Mouse (Mus musculus): ENCODE measurements around the gene Stard7. TPM values are rescaled to one million over a fixed set of nuclear protein-coding genes. Genes with fewer than 3 reads are reported as not detected.
A peak's percentile ranks its signal among the peaks of the same experiment; 100 is the strongest.
"Not testable (repeated sequence)": the region's sequence is repeated elsewhere in the genome, so short reads cannot be mapped to it uniquely, and the experiment has no call there.

The Stard7 gene
- polyA plus RNA-seq, 1 experiment from 2014 or later, result 41.7 TPM

GRCm38 (mm10) chr2:127298056-127298455 lies 28.0 kb downstream of the Stard7 start:
- ATAC-seq, result no peak
- Histone ChIP-seq H3K27me3 (ENCODE audit: insufficient read depth, low read length) (no peaks in the 10 kb centered on the region), H3K9ac (replicated peaks) (no peak overlapping the region), H3K4me1 (ENCODE audit: insufficient read depth) (0 out of 2 replicates have a peak, but pooled peaks cover 3% of the 10 kb centered on the region), H3K9me3 (ENCODE audit: low read length) (no peaks in the 10 kb centered on the region), H3K4me3 (ENCODE audit: low read depth, low read length) (no peak overlapping the region), H3K36me3 (replicated peaks; ENCODE audit: insufficient read depth, low read length) (peaks cover 62% of the 10 kb centered on the region), H3K4me2 (ENCODE audit: low read depth, low read length) (no peak overlapping the region), H3K27ac (ENCODE audit: low read depth) (no peak overlapping the region)
- TF ChIP-seq CTCF (IDR thresholded peaks at IDR 0.05; ENCODE audit: low read depth), result no peak
- TF ChIP-seq EP300 (IDR thresholded peaks at IDR 0.05; ENCODE audit: low read depth), result no peak
- 83% methylated on average over 1 of the region's 1 CpGs for WGBS (ENCODE audit: insufficient replicate concordance)
- no peak for DNase-seq

DNA sequence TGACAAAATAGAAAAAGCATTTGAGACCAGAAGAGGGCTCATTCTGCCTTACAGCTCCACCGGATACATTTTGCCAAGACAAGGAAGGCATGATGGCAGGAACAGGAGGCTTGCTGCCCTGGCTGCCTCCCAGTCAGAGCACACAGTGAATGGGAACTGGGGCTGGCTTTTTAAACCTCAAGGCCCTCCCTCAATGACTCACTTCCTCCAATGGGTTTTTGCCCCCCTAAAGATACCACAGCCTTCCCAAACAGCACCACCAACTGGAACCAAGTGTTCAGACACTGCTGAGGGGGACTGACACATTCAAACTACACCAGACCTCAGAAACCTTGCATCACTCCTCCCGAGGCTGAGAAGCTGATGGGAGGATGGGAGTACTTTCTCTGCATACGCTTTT lies 30.7 kb downstream of the Stard7 start:
- Histone ChIP-seq H3K4me2 (ENCODE audit: low read depth, low read length) (no peak overlapping the region), H3K27ac (ENCODE audit: low read depth) (no peak overlapping the region), H3K9me3 (ENCODE audit: low read length) (no peaks in the 10 kb centered on the region), H3K4me3 (ENCODE audit: low read depth, low read length) (no peak overlapping the region), H3K27me3 (ENCODE audit: insufficient read depth, low read length) (no peaks in the 10 kb centered on the region), H3K9ac (replicated peaks) (no peak overlapping the region), H3K36me3 (replicated peaks; ENCODE audit: insufficient read depth, low read length) (peaks cover 43% of the 10 kb centered on the region), H3K4me1 (ENCODE audit: insufficient read depth) (0 out of 2 replicates have a peak, but pooled peaks cover 3% of the 10 kb centered on the region)
- TF ChIP-seq EP300 (IDR thresholded peaks at IDR 0.05; ENCODE audit: low read depth), result no peak
- TF ChIP-seq CTCF (IDR thresholded peaks at IDR 0.05; ENCODE audit: low read depth), result no peak
- WGBS (ENCODE audit: insufficient replicate concordance), result 79% methylated on average over 3 of the region's 3 CpGs
- ATAC-seq (no peak), DNase-seq (no peak)

- Histone ChIP-seq H3K36me3 (replicated peaks; ENCODE audit: insufficient read depth, low read length) (peaks cover 34% of the 10 kb centered on the region), H3K4me1 (ENCODE audit: insufficient read depth) (0 out of 2 replicates have a peak, but pooled peaks cover 3% of the 10 kb centered on the region), H3K27ac (ENCODE audit: low read depth) (no peak overlapping the region), H3K9me3 (ENCODE audit: low read length) (no peaks in the 10 kb centered on the region), H3K4me2 (ENCODE audit: low read depth, low read length) (no peak overlapping the region), H3K9ac (replicated peaks) (no peak overlapping the region), H3K4me3 (ENCODE audit: low read depth, low read length) (no peak overlapping the region), H3K27me3 (ENCODE audit: insufficient read depth, low read length) (no peaks in the 10 kb centered on the region)
- TF ChIP-seq EP300 (IDR thresholded peaks at IDR 0.05; ENCODE audit: low read depth) (no peak), CTCF (IDR thresholded peaks at IDR 0.05; ENCODE audit: low read depth) (no peak)
- no peak for ATAC-seq
- DNase-seq, result no peak
- WGBS (ENCODE audit: insufficient replicate concordance), result 83% methylated on average over 3 of the region's 3 CpGs
These were observed 31.9 kb downstream of the Stard7 start for GRCm38 (mm10) chr2:127301883-127302282.

DNA sequence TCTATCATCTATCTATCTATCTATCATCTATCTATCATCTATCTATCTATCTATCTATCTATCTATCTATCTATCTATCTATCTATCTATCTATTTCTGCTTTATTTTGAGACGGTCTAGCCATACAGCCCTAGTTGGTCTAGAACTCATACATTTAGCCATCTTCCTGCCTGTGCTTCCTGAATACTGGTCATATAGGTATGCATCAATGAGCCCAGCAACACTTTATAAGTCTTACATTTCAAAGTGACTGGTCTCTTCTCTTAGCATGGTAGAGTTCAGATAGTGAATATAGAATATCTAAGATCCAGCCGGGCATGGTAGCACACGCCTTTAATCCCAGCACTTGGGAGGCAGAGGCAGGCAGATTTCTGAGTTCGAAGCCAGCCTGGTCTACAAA lies 34.2 kb downstream of the Stard7 start:
- not testable (repeated sequence) for ATAC-seq

GRCm38 (mm10) chr2:127304609-127305210 lies 34.7 kb downstream of the Stard7 start:
- 82% methylated on average over 3 of the region's 3 CpGs for WGBS (ENCODE audit: insufficient replicate concordance)

More for the DNA sequence above, 34.2 kb downstream of the Stard7 start:
- WGBS (ENCODE audit: insufficient replicate concordance), result 77% methylated on average over 4 of the region's 4 CpGs
- H3K36me3 ChIP-seq (replicated peaks; ENCODE audit: insufficient read depth, low read length), result peaks cover 11% of the 10 kb centered on the region
- H3K9me3 ChIP-seq (ENCODE audit: low read length); H3K9ac ChIP-seq (replicated peaks); H3K4me1 ChIP-seq (ENCODE audit: insufficient read depth); H3K4me2 ChIP-seq (ENCODE audit: low read depth, low read length); H3K4me3 ChIP-seq (ENCODE audit: low read depth, low read length); H3K27ac ChIP-seq (ENCODE audit: low read depth); DNase-seq; H3K27me3 ChIP-seq (ENCODE audit: insufficient read depth, low read length): not testable (repeated sequence)

GRCm38 (mm10) chr2:127306123-127306522 lies 36.1 kb downstream of the Stard7 start:
- Histone ChIP-seq H3K4me3 (ENCODE audit: low read depth, low read length) (no peak overlapping the region), H3K9ac (replicated peaks) (no peak overlapping the region), H3K36me3 (replicated peaks; ENCODE audit: insufficient read depth, low read length) (no peaks in the 10 kb centered on the region), H3K9me3 (ENCODE audit: low read length) (no peaks in the 10 kb centered on the region), H3K27ac (ENCODE audit: low read depth) (no peak overlapping the region), H3K27me3 (ENCODE audit: insufficient read depth, low read length) (no peaks in the 10 kb centered on the region), H3K4me2 (ENCODE audit: low read depth, low read length) (no peak overlapping the region), H3K4me1 (ENCODE audit: insufficient read depth) (0 out of 2 replicates have a peak, but pooled peaks cover 8% of the 10 kb centered on the region)
- TF ChIP-seq EP300 (IDR thresholded peaks at IDR 0.05; ENCODE audit: low read depth), result no peak
- peak; percentile 61 for TF ChIP-seq CTCF (IDR thresholded peaks at IDR 0.05; ENCODE audit: low read depth)
- DNase-seq (no peak), ATAC-seq (no peak)

More at GRCm38 (mm10) chr2:127304609-127305210, 34.7 kb downstream of the Stard7 start:
- Histone ChIP-seq H3K9ac (replicated peaks) (no peak overlapping the region), H3K36me3 (replicated peaks; ENCODE audit: insufficient read depth, low read length) (peaks cover 9% of the 10 kb centered on the region), H3K27ac (ENCODE audit: low read depth) (no peak overlapping the region), H3K4me3 (ENCODE audit: low read depth, low read length) (no peak overlapping the region), H3K4me2 (ENCODE audit: low read depth, low read length) (no peak overlapping the region), H3K27me3 (ENCODE audit: insufficient read depth, low read length) (no peaks in the 10 kb centered on the region), H3K4me1 (ENCODE audit: insufficient read depth) (0 out of 2 replicates have a peak, but pooled peaks cover 3% of the 10 kb centered on the region), H3K9me3 (ENCODE audit: low read length) (no peaks in the 10 kb centered on the region)
- DNase-seq, result no peak
- TF ChIP-seq EP300 (IDR thresholded peaks at IDR 0.05; ENCODE audit: low read depth), result no peak
- TF ChIP-seq CTCF (IDR thresholded peaks at IDR 0.05; ENCODE audit: low read depth), result no peak
- ATAC-seq, result no peak
